Mouse (Mus musculus) cerebellum, adult 2 months (tissue): ENCODE data around the gene Anapc4. TPM values are rescaled to one million over a fixed set of nuclear protein-coding genes. Genes with fewer than 3 reads are reported as not detected.

Experiments
- DNase-seq, 2 experiments: peaks; one replicate each; pipeline ENCODE4 v3.0.0; 2021
- H3K27ac ChIP-seq: fragments of 200-500 bp; 2 replicates; pipeline ENCODE4 v1.5.1; 2012; ENCODE audit warnings: low read length, control low read depth, inconsistent platforms; ENCODE audit not compliant: insufficient read depth
- H3K27me3 ChIP-seq: fragments of 200-500 bp; 2 replicates; pipeline ENCODE4 v1.6.1; 2012; ENCODE audit warnings: inconsistent platforms, mild to moderate bottlenecking, low read length, moderate library complexity; ENCODE audit not compliant: control insufficient read depth, insufficient read depth
- H3K4me1 ChIP-seq: fragments of 200-500 bp; 2 replicates; pipeline ENCODE4 v1.6.1; 2011; ENCODE audit warnings: low read length; ENCODE audit not compliant: control insufficient read depth, insufficient read depth
- H3K4me3 ChIP-seq: fragments of 200-500 bp; replicated peaks from 2 replicates; pipeline ENCODE3; 2011; ENCODE audit warnings: mild to moderate bottlenecking, low read depth, low read length, control low read depth; ENCODE audit not compliant: insufficient read depth
- CTCF ChIP-seq: fragments of 200-500 bp; IDR thresholded peaks from 2 replicates; pipeline ENCODE4 v1.5.1; 2011; ENCODE audit warnings: low read depth, mild to moderate bottlenecking, control low read depth, low read length, moderate library complexity, borderline replicate concordance; ENCODE audit not compliant: insufficient read depth
- POLR2A ChIP-seq: fragments of 200-500 bp; IDR thresholded peaks from 2 replicates; pipeline ENCODE4 v1.6.1; 2011; ENCODE audit warnings: low read length, control low read depth, borderline replicate concordance; ENCODE audit not compliant: insufficient read depth
- WGBS: fragments of 180-500 bp; shearing (Covaris S2); methylation state at CpG from one replicate; pipeline ENCODE4 v1.1.7; 2018; 5-methylcytosine and 5-hydroxymethylcytosine counted together
- polyA plus RNA-seq: library from polyadenylated mRNA; depleted of rRNA; stranded (reverse); fragments of >200 nt; gene quantifications from 2 replicates; pipeline ENCODE4 v1.2.3, GENCODE M21; 2012

Gene Anapc4
- polyA plus RNA-seq, 1 experiment: 111 TPM

- DNase-seq: no peak
- Histone ChIP-seq H3K27ac (peak overlapping the region; percentile 55), H3K4me1 (peaks cover 5% of the 10 kb centered on the region; the same call in 1 of the 2 replicates), H3K4me3 (peak overlapping the region; percentile 66), H3K27me3 (no peaks in the 10 kb centered on the region)
- 4% methylated on average over 8 of the region's 8 CpGs for WGBS
- TF ChIP-seq CTCF (no peak), POLR2A (no peak)
Measured at GRCm38 (mm10) chr5:52834386-52834785, 574 bp downstream of the Anapc4 start.

- Histone ChIP-seq H3K27ac (no peak overlapping the region), H3K27me3 (no peaks in the 10 kb centered on the region), H3K4me1 (no peaks in the 10 kb centered on the region), H3K4me3 (no peak overlapping the region)
- TF ChIP-seq CTCF: no peak
- no peak for TF ChIP-seq POLR2A
- no peak for DNase-seq
- 97% methylated on average over 7 of the region's 7 CpGs for WGBS
Measured at GRCm38 (mm10) chr5:52844319-52844718, 10.5 kb downstream of the Anapc4 start.

GRCm38 (mm10) chr5:52855727-52856126 lies 21.9 kb downstream of the Anapc4 start:
- Histone ChIP-seq H3K27me3 (no peaks in the 10 kb centered on the region), H3K4me1 (no peaks in the 10 kb centered on the region), H3K4me3 (no peak overlapping the region), H3K27ac (no peak overlapping the region)
- WGBS: 94% methylated on average over 5 of the region's 5 CpGs
- TF ChIP-seq CTCF (no peak), POLR2A (no peak)
- DNase-seq: no peak

- no peak overlapping the region for H3K4me3 ChIP-seq
- DNase-seq: no peak
- TF ChIP-seq CTCF: no peak
- TF ChIP-seq POLR2A: no peak
- H3K27ac ChIP-seq: no peak overlapping the region
- H3K27me3 ChIP-seq: no peaks in the 10 kb centered on the region
- no peaks in the 10 kb centered on the region; the same call in 1 of the 2 replicates for H3K4me1 ChIP-seq
- WGBS: 89% methylated on average over 8 of the region's 8 CpGs
Measured at GRCm38 (mm10) chr5:52864446-52864845, 30.6 kb downstream of the Anapc4 start.

- Histone ChIP-seq H3K27me3 (no peaks in the 10 kb centered on the region), H3K27ac (no peak overlapping the region), H3K4me1 (no peaks in the 10 kb centered on the region; the same call in 1 of the 2 replicates), H3K4me3 (no peak overlapping the region)
- 28% methylated on average over 9 of the region's 9 CpGs for WGBS
- DNase-seq: peak; percentile 31 to 46
- TF ChIP-seq POLR2A (no peak), CTCF (no peak)
Measured at GRCm38 (mm10) chr5:52865825-52866224, 32.0 kb downstream of the Anapc4 start.

- Histone ChIP-seq H3K27me3 (no peaks in the 10 kb centered on the region), H3K27ac (no peak overlapping the region), H3K4me3 (no peak overlapping the region), H3K4me1 (no peaks in the 10 kb centered on the region; the same call in 1 of the 2 replicates)
- 78% methylated on average over 18 of the region's 18 CpGs for WGBS
- no peak for DNase-seq
- no peak for TF ChIP-seq CTCF
Measured at GRCm38 (mm10) chr5:52866361-52867155, 32.7 kb downstream of the Anapc4 start.

- Histone ChIP-seq H3K4me3 (no peak overlapping the region), H3K27ac (no peak overlapping the region), H3K27me3 (no peaks in the 10 kb centered on the region), H3K4me1 (no peaks in the 10 kb centered on the region; the same call in 1 of the 2 replicates)
- TF ChIP-seq CTCF (no peak), POLR2A (no peak)
- WGBS: 90% methylated on average over 12 of the region's 12 CpGs
- DNase-seq: no peak
Measured at GRCm38 (mm10) chr5:52868918-52869703, 35.3 kb downstream of the Anapc4 start.

GRCm38 (mm10) chr5:52871461-52871860 lies 37.6 kb downstream of the Anapc4 start:
- no peak overlapping the region for H3K27ac ChIP-seq
- H3K4me1 ChIP-seq: no peaks in the 10 kb centered on the region
- H3K27me3 ChIP-seq: no peaks in the 10 kb centered on the region
- WGBS: 24% methylated on average over 1 of the region's 1 CpGs
- no peak overlapping the region for H3K4me3 ChIP-seq
- TF ChIP-seq CTCF: no peak
- TF ChIP-seq POLR2A: no peak
- DNase-seq: peak in 1 of 2 experiments; percentile 1

GRCm38 (mm10) chr5:52871986-52872385 lies 38.2 kb downstream of the Anapc4 start:
- no peak for TF ChIP-seq POLR2A
- TF ChIP-seq CTCF: no peak
- WGBS: 95% methylated on average over 13 of the region's 13 CpGs
- H3K4me1 ChIP-seq: no peaks in the 10 kb centered on the region
- no peaks in the 10 kb centered on the region for H3K27me3 ChIP-seq
- DNase-seq: no peak
- no peak overlapping the region for H3K27ac ChIP-seq
- H3K4me3 ChIP-seq: no peak overlapping the region
